Mouse (Mus musculus): ENCODE measurements around the gene Gm20388. TPM values are rescaled to one million over a fixed set of nuclear protein-coding genes. Genes with fewer than 3 reads are reported as not detected.

The Gm20388 gene
- polyA plus RNA-seq, 1 experiment: 49.7 TPM

DNA sequence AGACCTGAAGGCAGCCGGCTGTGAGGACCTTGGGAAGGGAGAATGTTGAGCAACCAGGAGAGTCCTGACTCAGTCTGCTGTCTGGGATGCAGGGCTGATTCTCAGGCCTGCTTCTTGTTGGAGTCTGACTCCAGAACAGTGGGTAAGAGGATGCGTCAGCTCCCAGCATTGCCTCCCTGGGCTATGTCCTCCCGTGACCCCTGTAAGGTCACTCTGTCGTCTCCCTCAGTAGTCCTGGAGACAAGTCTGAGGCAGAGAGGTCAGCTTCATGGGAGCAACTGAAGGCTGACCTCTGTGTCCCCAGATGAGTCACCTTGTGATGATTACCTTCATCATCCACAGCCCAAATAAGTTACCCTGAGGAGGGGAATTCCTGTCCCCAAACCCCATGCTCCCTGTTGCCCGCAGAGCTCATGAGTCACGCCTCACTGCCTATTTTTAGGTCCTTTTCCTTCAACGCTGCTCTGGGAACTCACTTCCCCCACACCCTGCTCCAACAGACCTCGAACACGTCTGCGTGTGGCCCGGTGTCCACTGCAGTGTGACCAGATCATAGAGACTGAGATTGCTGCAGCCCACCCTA, 2234.2 kb downstream of the Gm20388 start:
- Histone ChIP-seq H3K36me3 (ENCODE audit: control insufficient read depth, insufficient read depth, low read length) (no peaks in the 10 kb centered on the region), H3K4me1 (ENCODE audit: control insufficient read depth, insufficient read depth, low read length) (no peaks in the 10 kb centered on the region), H3K27ac (ENCODE audit: insufficient read depth, low read depth, low read length) (no peak overlapping the region), H3K27me3 (replicated peaks; ENCODE audit: control insufficient read depth, insufficient read depth, low read length) (no peaks in the 10 kb centered on the region), H3K4me3 (ENCODE audit: insufficient read depth, low read depth, low read length) (no peak overlapping the region)
- DNase-seq: no peak
- no peak for TF ChIP-seq CTCF (conservative IDR thresholded peaks at IDR 0.05; ENCODE audit: insufficient read depth, insufficient read length, low read depth, low read length)
- no peak for TF ChIP-seq POLR2A (IDR thresholded peaks at IDR 0.05; ENCODE audit: low read depth, low read length)
- WGBS: 28% methylated on average over 11 of the region's 11 CpGs

DNA sequence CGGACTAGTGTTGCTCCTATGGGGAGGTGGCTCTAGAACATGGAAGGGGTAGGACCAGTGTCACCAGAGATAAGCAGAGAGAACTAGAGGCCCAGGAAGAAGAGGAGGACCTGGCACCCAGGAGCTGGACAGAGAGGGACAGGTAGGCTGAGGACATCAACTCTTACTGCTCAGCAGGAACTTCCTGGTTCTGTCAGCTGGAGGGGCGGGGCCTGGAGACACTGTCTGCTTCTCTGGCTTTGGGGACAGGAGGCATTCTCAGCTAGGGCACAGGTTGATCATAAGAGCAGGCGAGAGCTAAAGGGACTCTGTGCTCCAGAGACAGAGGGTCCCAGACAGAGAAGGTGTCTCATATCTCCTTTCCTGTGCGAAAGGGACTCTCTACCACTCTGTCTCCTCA, 2238.4 kb downstream of the Gm20388 start:
- TF ChIP-seq CTCF (conservative IDR thresholded peaks at IDR 0.05; ENCODE audit: insufficient read depth, insufficient read length, low read depth, low read length) (no peak), POLR2A (IDR thresholded peaks at IDR 0.05; ENCODE audit: low read depth, low read length) (no peak)
- WGBS: 78% methylated on average over 4 of the region's 4 CpGs
- Histone ChIP-seq H3K4me3 (ENCODE audit: insufficient read depth, low read depth, low read length) (no peak overlapping the region), H3K27ac (ENCODE audit: insufficient read depth, low read depth, low read length) (no peak overlapping the region), H3K27me3 (replicated peaks; ENCODE audit: control insufficient read depth, insufficient read depth, low read length) (no peaks in the 10 kb centered on the region), H3K4me1 (ENCODE audit: control insufficient read depth, insufficient read depth, low read length) (no peaks in the 10 kb centered on the region), H3K36me3 (ENCODE audit: control insufficient read depth, insufficient read depth, low read length) (no peaks in the 10 kb centered on the region)
- DNase-seq: no peak

DNA sequence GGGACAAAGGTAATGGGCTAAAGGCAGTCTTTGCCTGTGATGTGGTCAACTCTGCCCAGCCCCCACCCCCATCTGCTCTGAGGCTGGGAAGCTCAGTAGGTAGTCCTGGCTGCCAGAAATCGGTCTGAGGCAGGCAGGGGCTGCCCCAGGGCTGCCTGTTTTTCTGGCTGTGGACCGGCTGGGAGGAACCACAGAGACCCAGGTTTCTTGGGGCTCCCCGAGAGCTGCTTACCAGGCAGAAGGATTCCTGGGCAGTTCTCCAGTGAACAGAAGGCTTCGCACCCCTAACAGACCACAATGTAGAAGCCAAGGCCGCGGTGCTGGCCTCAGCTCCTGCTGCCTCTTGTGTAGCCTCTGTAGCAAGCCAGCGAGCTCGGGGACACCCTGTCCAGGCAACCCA, 2239.0 kb downstream of the Gm20388 start:
- DNase-seq: no peak
- 86% methylated on average over 8 of the region's 8 CpGs for WGBS
- Histone ChIP-seq H3K27me3 (replicated peaks; ENCODE audit: control insufficient read depth, insufficient read depth, low read length) (no peaks in the 10 kb centered on the region), H3K36me3 (ENCODE audit: control insufficient read depth, insufficient read depth, low read length) (no peaks in the 10 kb centered on the region), H3K4me3 (ENCODE audit: insufficient read depth, low read depth, low read length) (no peak overlapping the region), H3K4me1 (ENCODE audit: control insufficient read depth, insufficient read depth, low read length) (no peaks in the 10 kb centered on the region), H3K27ac (ENCODE audit: insufficient read depth, low read depth, low read length) (no peak overlapping the region)
- TF ChIP-seq CTCF (conservative IDR thresholded peaks at IDR 0.05; ENCODE audit: insufficient read depth, insufficient read length, low read depth, low read length) (no peak), POLR2A (IDR thresholded peaks at IDR 0.05; ENCODE audit: low read depth, low read length) (no peak)

DNA sequence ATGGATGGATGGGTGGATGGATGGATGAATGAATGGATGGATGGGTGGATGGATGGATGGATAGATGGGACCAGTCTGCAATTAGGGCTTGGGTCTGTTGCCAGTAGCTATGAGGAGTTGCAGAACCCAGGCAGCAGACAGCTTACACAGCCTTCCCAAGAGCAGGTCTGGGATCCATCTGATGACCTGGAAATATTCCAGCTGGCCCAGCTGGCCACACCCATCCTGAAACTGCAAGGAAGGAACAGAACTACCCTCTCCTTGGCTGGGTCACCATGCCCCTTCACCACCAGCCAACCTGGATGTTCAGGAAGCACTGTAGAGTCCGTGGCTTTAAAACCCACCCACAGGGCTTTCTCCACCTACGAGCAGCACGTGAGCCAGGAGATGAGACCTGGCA, 2240.9 kb downstream of the Gm20388 start:
- Histone ChIP-seq H3K27ac (ENCODE audit: insufficient read depth, low read depth, low read length) (no peak overlapping the region), H3K4me3 (ENCODE audit: insufficient read depth, low read depth, low read length) (no peak overlapping the region), H3K36me3 (ENCODE audit: control insufficient read depth, insufficient read depth, low read length) (no peaks in the 10 kb centered on the region), H3K4me1 (ENCODE audit: control insufficient read depth, insufficient read depth, low read length) (no peaks in the 10 kb centered on the region), H3K27me3 (replicated peaks; ENCODE audit: control insufficient read depth, insufficient read depth, low read length) (no peaks in the 10 kb centered on the region)
- DNase-seq: no peak
- TF ChIP-seq POLR2A (IDR thresholded peaks at IDR 0.05; ENCODE audit: low read depth, low read length) (no peak), CTCF (conservative IDR thresholded peaks at IDR 0.05; ENCODE audit: insufficient read depth, insufficient read length, low read depth, low read length) (no peak)
- WGBS: 80% methylated on average over 3 of the region's 3 CpGs

GRCm38 (mm10) chr8:122155082-122155643, 2244.5 kb downstream of the Gm20388 start:
- Histone ChIP-seq H3K4me1 (ENCODE audit: control insufficient read depth, insufficient read depth, low read length) (no peaks in the 10 kb centered on the region), H3K27ac (ENCODE audit: insufficient read depth, low read depth, low read length) (no peak overlapping the region), H3K36me3 (ENCODE audit: control insufficient read depth, insufficient read depth, low read length) (no peaks in the 10 kb centered on the region), H3K4me3 (ENCODE audit: insufficient read depth, low read depth, low read length) (no peak overlapping the region), H3K27me3 (replicated peaks; ENCODE audit: control insufficient read depth, insufficient read depth, low read length) (no peaks in the 10 kb centered on the region)
- TF ChIP-seq CTCF (conservative IDR thresholded peaks at IDR 0.05; ENCODE audit: insufficient read depth, insufficient read length, low read depth, low read length) (no peak), POLR2A (IDR thresholded peaks at IDR 0.05; ENCODE audit: low read depth, low read length) (no peak)
- WGBS: 36% methylated on average over 10 of the region's 10 CpGs
- no peak for DNase-seq

DNA sequence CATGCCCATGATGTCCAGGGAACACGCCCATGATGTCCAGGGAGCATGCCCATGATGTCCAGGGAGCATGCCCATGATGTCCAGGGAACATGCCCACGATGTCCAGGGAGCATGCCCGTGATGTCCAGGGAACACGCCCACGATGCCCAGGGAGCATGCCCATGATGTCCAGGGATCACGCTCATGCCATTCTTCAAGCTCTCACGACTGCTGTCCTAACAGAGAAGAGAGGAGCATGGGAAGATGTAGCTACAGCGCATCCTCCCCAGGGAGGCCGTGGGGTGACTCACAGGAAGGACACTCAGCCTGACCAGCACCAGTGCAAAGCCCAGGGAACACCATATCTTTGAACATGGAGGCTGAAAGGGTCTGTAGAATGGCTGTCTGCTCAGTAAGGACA, 2245.3 kb downstream of the Gm20388 start:
- H3K27ac ChIP-seq (ENCODE audit: insufficient read depth, low read depth, low read length): no peak overlapping the region
- no peak for TF ChIP-seq POLR2A (IDR thresholded peaks at IDR 0.05; ENCODE audit: low read depth, low read length)
- TF ChIP-seq CTCF (conservative IDR thresholded peaks at IDR 0.05; ENCODE audit: insufficient read depth, insufficient read length, low read depth, low read length): no peak
- H3K36me3 ChIP-seq (ENCODE audit: control insufficient read depth, insufficient read depth, low read length): no peaks in the 10 kb centered on the region
- WGBS: 81% methylated on average over 9 of the region's 9 CpGs
- no peaks in the 10 kb centered on the region for H3K27me3 ChIP-seq (replicated peaks; ENCODE audit: control insufficient read depth, insufficient read depth, low read length)
- DNase-seq: no peak
- no peaks in the 10 kb centered on the region for H3K4me1 ChIP-seq (ENCODE audit: control insufficient read depth, insufficient read depth, low read length)
- H3K4me3 ChIP-seq (ENCODE audit: insufficient read depth, low read depth, low read length): no peak overlapping the region

- WGBS: 73% methylated on average over 12 of the region's 12 CpGs
- TF ChIP-seq POLR2A (IDR thresholded peaks at IDR 0.05; ENCODE audit: low read depth, low read length) (no peak), CTCF (conservative IDR thresholded peaks at IDR 0.05; ENCODE audit: insufficient read depth, insufficient read length, low read depth, low read length) (no peak)
- Histone ChIP-seq H3K27ac (ENCODE audit: insufficient read depth, low read depth, low read length) (no peak overlapping the region), H3K4me1 (ENCODE audit: control insufficient read depth, insufficient read depth, low read length) (no peaks in the 10 kb centered on the region), H3K27me3 (replicated peaks; ENCODE audit: control insufficient read depth, insufficient read depth, low read length) (no peaks in the 10 kb centered on the region), H3K4me3 (ENCODE audit: insufficient read depth, low read depth, low read length) (no peak overlapping the region), H3K36me3 (ENCODE audit: control insufficient read depth, insufficient read depth, low read length) (no peaks in the 10 kb centered on the region)
- no peak for DNase-seq
Measured at GRCm38 (mm10) chr8:122157689-122158088, 2247.0 kb downstream of the Gm20388 start.

Measured in kidney, adult 2 months (tissue).